Mouse (Mus musculus) monocyte, adult 5-6 weeks (primary cell): Measurements from ENCODE around the gene P2rx3. TPM values are rescaled to one million over a fixed set of nuclear protein-coding genes. Genes with fewer than 3 reads are reported as not detected.
A peak's percentile ranks its signal among the peaks of the same experiment; 100 is the strongest.

Experiments used
- ATAC-seq: fragments of 153-309, 156-312 bp; replicated peaks from 2 replicates; pipeline ENCODE4 v1.8.0; 2017; ENCODE audit warnings: mild to moderate bottlenecking; ENCODE audit not compliant: low TSS enrichment, insufficient number of reproducible peaks, severe bottlenecking, poor library complexity, low FRiP score
- total RNA-seq: library from RNA; stranded (forward); fragments of 200-1000, 200-491, 200-594 nt; gene quantifications from 3 replicates; pipeline ENCODE4 v1.2.3, GENCODE M21; 2017

Gene P2rx3
- total RNA-seq, 1 experiment from 2014 or later = not detected

DNA sequence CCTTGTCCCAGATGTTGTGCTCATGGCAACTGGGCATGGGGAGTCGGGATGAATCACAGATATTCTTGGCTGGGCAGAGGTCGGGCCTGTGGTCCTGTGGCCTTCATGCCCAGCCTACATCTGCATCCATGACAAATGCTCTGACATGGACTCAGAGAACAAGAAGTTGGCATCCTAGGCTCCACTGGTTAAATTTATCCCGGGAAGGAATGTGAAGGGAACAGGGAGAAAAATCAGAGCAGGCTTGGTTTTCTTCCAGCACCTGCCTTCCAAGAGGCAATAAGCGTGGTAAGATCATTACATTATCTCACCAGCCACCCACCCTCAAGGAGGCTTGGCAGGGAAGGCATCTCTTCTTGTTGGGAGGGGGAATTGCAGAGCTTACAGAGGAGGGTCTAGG lies 32.9 kb downstream of the P2rx3 start:
- no peak for ATAC-seq

- no peak for ATAC-seq
Observed at GRCm38 (mm10) chr2:85002575-85002974, 34.7 kb downstream of the P2rx3 start.

DNA sequence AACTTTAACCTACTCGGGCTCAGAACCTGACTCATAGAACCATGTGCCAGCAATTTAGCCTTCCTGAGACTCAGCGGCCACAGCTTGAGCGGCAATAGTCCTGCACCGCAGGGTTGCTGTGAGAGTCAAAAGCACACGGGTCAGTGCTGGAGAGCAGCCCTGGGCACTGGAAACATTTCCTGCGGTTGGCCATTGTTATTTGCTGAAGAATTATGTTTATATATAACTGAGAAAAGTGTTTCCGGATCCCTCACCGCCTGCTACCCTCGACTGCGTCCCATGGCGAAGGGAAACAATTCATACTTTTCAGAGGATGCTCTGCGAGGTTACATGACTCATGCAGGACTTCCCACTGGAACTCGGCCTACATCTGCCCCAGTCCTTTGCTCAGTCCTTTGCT lies 35.8 kb downstream of the P2rx3 start:
- no peak for ATAC-seq

DNA sequence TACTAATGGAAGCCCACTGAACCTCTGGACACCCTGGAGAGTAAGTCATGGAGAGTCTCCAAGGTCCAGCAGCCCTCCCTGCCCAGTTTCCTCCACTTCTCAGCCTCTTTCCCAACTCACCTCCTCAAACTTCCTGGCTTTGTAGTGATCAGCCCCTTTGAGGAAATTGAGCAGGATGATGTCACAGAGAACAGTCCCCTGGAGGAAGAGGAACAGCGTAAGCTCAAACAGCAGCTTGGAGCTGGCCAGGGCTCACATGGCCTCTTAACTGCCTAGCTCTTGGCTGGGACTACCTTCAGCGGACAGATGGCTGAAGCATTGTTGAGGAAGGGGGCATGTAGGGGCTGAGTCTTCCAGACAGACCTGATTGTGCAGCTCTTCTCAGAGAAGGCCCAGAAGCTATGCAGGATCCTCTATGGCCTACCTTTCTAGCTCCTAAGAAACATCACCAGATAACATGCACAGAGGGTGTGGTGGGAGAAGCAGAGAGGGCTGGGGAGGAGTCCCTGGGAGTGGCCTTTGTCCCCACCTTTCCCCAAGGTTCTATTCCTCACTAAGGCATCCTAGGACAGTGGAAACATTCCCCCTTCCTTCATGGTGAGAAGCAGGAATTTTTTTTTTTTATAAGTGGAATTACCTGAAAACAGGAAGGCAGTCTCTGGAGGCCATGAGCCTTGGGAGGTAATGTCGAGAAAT lies 37.6 kb downstream of the P2rx3 start:
- ATAC-seq = no peak

DNA sequence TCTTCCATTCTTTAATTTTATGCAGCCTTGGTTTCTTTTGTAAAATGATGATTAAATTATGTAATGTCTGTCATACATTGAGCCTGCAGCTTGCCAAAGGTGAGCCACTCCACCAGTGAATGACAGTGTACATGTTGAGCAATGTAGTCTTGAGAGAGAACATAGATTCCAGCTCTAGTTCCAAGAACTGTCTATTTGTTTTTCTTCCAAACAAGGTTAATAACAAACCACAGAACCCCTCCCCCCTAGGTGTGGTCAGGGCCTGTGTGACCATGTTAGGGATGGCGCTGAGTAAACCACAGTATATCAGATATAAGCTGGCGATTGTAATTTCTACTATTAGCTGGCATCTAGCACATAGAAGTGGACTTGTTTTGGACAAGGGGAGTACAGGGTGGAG lies 40.9 kb downstream of the P2rx3 start:
- no peak for ATAC-seq

DNA sequence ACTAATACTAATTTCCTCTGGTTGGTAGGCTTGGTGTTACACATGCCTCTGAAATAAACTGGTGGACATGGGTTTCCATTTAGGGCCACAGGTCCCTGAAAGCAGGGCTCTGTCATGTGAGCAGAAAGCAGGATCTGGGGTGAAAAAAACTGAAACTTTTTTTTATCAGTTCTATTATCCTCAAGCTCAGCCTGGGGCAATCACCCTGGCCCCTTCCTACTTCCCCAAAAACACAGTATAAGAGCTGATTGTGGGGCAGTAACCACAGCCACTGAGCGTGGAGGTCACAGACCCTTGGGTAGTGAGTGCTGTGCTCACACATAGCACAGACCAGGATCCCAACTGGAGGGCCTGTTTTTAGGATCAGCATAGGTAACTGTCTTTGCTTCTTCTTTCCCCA lies 49.3 kb downstream of the P2rx3 start, which contains the start of gene Prg3:
Prg3 (plus strand) TSS at position 286 of the 400 bp plus-strand sequence.
- peak; percentile 68; the same call in 1 of the 2 replicates for ATAC-seq

DNA sequence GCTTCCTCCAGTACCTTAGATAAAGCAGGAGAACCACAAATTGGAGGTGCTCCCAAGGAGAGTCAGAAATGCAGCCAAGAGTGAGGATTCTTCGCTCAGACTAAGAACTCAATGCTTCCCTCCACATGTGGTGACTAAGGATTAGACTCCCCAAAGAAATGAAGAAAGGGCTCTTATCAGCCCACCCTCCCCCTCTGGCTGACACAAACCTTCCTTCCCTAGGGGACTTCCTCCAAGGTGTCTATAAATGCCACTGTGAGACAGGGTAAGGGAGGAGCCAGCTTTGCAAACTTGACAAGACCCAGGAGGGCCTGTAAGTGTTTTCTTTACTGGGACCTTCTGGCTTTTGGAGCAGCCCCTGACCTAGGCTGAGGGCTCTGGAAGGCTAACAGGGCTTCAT lies 57.1 kb downstream of the P2rx3 start, which contains the start of gene Prg2:
Prg2 (plus strand) TSS at position 274 of the 400 bp plus-strand sequence.
- ATAC-seq = no peak

GRCm38 (mm10) chr2:84975580-84975979 lies 61.7 kb downstream of the P2rx3 start:
- no peak for ATAC-seq

DNA sequence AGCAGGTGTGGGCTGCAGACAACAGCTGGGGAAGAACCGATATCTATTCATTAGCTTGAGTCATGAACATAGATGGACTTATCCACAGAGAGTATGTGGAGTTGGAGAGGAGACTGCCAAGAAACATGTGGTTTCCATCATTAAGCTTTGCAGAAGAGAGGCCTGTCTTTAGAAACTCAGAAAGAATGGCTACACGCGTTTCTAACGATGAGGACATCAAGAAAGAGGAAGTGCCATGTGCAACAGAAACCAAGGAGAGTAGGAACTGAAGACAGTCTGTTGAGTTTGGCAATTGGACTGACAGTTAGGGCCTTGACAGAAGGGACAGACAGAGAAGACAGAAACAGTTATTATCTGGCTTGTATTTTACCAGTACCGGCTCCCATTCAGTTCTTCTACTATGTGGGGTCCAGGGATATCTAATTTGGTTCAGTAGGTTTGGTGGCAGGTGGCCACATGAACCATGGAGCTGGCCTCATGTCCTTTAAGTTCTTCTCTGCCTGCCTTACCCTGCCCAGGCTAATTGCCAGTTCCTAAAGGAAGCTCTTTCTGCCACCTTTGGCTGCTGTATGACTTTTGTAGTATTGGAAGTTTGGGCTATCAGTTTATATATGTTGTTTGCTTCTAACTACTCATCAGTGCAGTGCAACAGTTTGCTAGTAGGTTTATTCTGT lies 69.8 kb downstream of the P2rx3 start:
- ATAC-seq = peak; percentile 78

DNA sequence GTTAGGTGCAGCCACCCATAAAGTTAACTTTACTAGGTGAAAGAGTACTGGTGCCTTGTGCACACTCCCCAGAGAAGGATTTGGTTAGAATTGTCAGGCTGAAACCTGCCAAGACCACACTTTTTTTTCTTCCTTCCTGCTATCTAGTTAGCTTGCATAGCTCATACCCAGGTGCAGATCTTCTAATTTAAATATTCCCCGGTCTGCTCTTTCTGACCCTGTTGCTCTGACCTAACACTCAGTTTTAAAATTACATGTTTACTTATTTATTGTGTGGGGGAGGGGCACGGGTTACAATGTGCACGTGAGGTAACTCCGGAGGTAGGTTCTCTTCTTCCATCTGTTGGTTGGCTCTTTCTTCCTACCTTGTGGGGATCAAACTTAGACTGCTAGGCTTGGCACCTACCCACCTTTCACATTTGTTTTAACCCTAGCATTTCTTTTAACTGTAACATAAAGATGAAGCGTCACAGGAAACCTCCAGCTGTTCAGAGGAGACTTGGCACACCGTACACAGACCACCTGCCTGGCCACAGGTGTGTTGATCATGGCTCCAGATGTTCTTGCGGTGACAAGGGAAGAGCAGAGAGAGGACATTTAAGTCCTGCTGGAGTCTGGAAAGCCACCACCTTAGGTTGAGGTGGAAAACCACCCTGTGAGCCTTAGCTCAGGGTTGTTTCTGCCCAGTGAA lies 73.0 kb downstream of the P2rx3 start:
- no peak; the same call in 1 of the 2 replicates for ATAC-seq

GRCm38 (mm10) chr2:84962906-84963507 lies 74.3 kb downstream of the P2rx3 start:
- ATAC-seq = no peak

DNA sequence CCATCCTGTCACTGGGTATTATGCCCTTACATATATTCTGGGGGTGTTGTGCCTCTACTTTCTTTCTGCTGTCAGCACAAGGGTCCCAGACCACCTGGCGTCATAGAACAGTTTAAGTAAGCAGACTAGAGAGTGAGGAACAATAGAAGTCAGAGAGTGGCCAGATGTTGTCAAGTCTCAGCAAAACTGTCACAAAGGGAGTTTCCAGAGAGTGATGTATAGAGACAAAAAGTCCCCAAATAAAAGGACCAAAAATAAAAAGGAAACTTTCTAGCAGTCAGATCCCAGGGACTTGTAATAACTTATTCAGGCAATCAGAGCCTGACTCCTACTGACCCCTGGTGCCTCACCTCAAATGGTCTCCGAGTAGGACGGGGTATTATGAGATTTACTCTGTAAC lies 75.4 kb downstream of the P2rx3 start:
- ATAC-seq = no peak

- no peak for ATAC-seq
Observed at GRCm38 (mm10) chr2:84961300-84961699, 76.0 kb downstream of the P2rx3 start.

DNA sequence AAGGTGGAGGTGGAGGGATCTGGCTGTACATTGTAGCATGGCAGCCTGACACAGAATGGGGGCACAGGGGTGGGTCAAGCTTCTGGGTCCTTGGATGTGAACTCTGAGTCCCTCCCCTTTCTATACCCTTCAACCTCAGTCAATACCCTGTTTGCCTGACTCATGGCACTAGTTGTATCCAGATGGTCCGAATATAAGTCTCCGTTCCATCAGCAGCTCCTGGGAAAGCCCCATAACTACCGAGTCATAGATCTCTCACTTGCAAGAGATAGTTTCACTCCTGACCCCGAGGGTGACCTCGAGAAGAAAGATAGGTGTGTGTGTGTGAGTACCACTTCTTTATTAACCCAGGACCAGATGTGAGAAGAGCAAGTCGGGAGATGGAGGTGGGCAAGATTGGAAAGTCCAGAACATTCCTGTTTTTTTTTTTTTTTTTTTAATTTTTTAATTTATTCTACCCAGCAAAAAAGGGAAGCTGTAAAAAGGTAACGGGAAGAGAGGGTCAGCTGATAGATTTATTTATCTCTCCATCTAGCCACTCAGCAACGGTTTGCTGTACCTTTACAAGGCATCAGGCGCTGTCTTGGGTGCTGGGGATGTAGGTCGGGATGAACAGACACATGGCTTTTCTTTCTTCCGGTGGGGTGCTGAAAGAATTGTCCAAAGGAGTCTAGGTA lies 78.5 kb downstream of the P2rx3 start:
- ATAC-seq = no peak

- peak; percentile 79 for ATAC-seq
Observed at GRCm38 (mm10) chr2:84956274-84956673, 81.0 kb downstream of the P2rx3 start.

DNA sequence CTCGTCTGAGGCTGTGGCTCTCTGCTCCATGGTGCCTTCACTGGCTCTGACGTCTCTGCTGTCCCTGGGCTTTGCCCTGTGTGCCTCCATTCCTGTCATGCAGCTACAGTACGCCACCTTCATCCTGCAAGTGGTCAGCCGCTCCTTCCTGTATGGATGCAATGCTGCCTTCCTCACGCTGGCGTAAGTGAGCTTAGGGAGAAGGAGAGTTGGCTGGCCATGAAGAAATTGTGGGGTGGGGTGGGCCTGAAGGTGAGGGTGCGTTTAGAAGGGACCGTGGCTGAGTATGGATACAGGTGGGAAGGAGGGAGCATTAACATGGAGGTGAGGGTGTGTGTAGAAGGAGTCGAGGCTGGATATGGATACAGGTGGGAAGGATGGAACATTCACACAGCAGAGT lies 81.8 kb downstream of the P2rx3 start:
- 0 out of 2 replicates have a peak, but pooled peaks have one; percentile 13 for ATAC-seq

GRCm38 (mm10) chr2:84952693-84953092 lies 84.6 kb downstream of the P2rx3 start:
- ATAC-seq = no peak

DNA sequence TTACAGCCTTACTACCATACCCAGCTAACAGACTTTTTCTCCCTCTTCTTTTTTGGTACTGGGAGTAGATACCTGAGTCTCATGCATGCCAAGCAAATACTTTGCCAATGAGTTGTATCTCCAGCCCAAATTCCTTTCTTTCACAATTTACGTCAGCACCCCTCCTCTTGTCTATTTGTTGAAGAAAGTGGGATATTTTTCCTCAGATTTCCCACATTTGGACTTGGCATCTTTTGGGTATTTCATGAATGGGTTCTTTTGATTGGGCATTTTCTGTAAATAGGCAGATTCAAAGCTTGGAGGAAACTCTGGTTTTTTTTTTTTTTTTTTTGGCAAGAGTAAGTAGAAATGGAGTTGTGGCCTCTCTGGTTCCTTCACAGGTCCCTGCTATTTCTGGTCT lies 85.0 kb downstream of the P2rx3 start:
- ATAC-seq = no peak

DNA sequence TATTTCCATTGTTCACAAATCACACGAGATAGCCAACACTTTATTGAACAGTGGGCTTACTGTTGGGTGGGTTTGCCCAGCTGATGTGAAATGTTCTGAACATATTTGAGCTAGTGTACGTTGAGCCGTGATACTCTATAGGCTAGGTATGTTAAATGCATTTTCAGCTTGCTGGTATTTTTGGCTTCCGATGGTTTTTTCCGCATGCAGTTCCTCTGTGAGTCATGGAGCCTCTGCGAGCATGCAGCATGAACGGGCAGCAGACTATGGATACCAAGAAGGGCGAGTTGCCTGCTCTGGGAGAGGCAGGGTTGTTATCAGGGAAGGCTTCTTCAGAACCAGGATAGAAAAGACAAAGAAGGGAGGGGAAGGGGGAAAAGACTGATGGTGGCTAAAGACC lies 86.2 kb downstream of the P2rx3 start:
- no peak for ATAC-seq
